Mouse (Mus musculus) layer of hippocampus, postnatal 10 days (tissue): Measurements from ENCODE around the gene Kif3a. TPM values are rescaled to one million over a fixed set of nuclear protein-coding genes. Genes with fewer than 3 reads are reported as not detected.
"Not testable (repeated sequence)": the region's sequence is repeated elsewhere in the genome, so short reads cannot be mapped to it uniquely, and the experiment has no call there.

Experiments used
- DNase-seq, 2 experiments: peaks; one replicate each; pipeline ENCODE4 v3.0.0; 2021; ENCODE audit warnings: low spot score in 2 of 2
- total RNA-seq, 2 experiments: library from RNA; stranded (reverse); gene quantifications; 2 replicates each; pipeline ENCODE4 v1.2.3; 2021

Kif3a gene
- total RNA-seq, 2 experiments from 2014 or later, result 163 to 165 TPM

DNA sequence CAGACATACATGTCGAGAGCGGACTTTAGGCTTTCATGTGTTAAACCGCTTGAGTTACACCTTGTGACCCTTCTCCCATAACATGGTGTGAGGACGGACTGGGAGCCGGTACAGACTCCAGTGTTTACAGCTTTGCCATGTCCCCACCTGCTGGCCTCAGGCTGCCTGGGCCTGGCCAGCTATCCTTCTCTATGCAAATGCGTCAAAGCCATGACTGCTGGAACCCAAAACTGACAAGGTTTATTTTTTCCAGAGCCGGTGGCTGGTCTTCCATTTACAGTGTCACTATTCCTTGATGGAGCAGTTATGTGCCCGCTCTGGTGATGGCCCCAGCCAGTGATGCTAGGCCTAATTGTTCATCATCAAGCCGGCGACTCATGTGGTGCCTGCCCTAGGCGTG lies 26.0 kb upstream of the Kif3a start:
- DNase-seq, result no peak

DNA sequence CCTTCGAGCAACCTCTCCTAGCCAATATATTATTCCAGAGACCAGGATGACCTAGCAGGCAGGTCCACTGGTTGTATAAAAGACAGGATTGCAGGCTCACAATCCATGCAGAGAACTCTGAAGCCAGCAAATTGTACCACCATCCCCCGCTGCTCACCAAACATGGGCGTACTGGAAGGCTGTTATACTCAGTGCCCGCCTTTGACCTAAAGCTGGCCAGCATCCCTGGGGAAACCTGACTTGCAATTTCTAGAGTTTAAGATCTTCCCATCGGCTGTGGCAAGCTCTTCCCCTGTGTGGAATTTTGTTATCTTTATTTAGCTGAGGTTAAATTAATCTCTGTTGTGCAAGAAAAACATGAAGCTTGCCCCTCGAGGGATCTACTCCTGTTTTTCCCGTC lies 24.2 kb upstream of the Kif3a start:
- DNase-seq, result no peak

DNA sequence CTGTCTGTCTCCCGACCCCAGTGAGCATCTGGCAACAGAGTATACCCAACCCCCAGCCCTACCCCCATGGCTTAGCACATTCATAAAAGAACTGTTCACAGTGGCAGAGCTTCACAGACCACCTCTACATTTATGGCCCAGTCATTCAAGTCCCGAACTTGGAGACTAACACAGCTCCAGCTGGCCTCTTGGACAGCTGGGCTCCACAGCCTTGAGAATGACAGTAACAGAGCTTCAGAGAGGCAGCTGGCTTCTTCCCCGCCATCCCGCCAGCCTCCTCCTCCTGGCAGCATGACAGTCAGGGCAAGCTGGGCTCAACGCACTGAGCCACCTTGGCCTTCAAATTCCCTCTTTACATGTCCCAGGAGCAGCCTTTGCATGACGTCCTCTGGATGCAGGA lies 20.9 kb upstream of the Kif3a start:
- no peak for DNase-seq

DNA sequence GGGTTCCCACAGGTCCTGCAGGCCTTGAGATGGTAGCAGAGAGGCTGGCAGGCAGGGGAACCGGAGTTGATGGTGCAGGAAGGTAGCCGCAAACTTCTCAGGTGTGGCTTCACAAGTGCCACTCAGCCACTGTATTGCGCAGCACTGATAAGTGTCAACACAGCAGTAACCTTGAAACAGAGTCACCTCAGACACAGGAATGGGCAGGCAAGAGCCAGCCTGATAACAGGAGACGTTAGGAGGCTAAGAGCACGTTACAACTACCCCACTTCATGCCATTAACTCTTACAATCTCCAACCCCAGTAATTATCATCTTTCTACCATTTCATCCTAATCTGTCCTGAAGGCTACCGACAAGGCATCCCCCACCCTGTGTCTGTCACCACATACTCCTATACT lies 19.6 kb upstream of the Kif3a start:
- DNase-seq, result no peak

DNA sequence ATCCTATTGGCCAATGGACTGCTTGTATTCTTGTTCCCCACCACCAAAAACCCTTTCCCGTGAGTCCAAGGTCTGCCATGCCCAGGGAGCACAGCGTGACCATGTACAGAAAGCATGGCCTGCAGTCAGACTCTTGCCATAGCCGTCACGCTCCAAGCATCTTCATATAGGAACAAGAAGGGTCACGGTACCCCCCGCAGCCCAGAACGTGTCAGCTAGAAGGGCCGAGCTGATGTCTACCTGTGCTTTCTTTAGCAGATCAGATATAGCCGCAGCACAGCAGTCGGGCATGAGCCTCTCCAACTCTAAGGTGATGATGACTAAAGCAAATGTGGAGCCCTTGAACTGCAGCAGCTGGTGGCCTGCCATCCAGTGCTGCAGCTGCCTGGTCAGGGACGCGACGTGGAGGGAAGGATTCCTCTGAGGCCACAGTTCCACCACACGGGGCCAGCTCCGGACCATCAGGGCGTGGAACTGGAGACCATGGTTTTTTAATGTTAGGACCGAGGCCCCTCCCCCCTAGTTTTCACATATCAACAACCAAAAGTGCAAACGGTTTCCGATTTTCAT lies 19.1 kb upstream of the Kif3a start:
- no peak for DNase-seq

DNA sequence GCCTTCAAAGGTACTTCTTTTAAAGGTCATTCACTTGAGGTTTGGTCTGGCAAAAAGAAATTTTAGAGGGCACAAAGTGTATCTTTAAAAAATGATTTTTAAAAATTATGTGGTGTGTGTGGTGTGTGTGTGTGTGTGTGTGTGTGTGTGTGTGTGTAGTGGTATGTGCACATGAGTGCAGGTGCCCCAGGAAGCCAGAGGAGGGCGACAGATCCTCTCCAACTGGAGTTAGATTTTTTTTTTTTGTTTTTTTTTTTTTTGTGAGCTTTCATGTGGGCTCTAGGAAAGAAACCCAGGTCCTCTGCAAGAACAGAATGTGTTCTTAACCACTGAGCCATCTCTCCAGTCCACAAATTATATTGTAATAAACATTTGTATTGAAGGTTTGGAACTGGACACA lies 16.5 kb upstream of the Kif3a start:
- DNase-seq, result no peak

DNA sequence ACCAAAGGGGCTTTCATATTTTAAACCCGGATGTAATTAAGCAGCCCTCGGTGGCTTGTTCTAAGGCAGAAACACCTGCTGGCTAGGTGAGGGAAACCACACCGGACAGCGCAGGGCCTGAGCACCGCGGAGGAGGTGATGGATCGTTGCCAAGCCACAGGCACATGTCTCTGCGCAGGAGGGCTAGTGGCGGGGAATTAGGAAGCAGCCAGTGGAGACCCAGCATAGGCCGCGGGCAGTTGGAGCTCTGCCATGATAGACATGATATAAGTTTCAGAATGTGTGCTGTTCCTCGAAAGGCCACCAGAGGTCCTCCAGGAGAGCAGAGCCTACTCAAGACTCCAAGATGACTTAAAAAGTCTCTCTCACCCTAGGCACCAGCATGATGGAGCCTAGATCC lies 15.4 kb upstream of the Kif3a start:
- peak in 1 of 2 experiments; percentile 34 for DNase-seq

DNA sequence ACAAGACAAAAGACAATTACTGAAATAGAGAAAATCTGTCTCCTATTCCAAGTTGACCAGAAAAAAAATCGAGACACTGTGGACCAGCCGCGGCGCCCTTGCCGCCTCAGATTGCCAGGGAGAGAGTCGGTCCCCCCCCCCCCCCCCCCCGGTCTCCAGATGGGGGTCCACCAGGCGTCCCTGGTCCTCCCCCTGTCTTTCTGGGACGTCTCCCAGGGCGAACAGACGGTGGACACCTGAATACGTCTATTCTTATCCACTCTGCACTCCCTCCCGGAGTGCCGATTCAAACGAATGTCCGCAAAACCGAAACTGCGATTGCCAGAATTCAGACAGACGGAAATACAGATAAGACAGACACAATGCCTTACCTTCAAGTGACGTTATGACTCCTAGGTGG lies 10.7 kb upstream of the Kif3a start:
- DNase-seq, result not testable (repeated sequence)

DNA sequence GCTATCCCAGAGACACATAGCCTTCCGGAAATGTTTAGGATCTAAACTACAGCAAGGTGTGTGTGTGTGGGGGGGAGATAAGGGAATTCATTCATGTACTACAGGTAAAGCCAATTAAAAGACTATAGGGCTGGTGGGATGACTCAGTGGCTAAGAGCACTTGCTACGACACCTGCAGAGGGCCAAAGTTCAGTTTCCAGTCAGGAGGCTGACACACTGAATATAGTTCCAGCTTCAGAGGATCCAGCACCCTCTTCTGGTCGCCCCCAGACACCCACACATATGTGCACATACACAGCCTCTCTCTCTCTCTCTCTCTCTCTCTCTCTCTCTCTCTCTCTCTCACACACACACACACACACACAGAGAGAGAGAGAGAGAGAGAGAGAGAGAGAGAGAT lies 9.2 kb upstream of the Kif3a start:
- not testable (repeated sequence) for DNase-seq

DNA sequence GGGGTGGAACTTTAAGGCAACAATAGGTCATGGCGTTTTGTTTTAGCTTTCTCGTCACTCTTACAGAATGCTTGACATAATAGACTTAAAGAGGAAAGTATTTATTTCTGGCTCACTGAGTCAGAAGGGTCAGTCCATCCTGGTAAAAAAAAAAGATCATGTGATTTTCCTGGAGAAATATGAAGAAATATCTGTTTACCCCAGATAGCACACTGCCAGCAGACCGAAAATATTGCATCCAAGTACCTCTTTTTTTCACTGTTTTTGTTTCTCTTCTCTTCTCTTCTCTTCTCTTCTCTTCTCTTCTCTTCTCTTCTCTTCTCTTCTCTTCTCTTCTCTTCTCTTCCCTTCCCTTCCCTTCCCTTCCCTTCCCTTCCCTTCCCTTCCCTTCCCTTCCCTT lies 7.2 kb upstream of the Kif3a start:
- DNase-seq, result not testable (repeated sequence)

DNA sequence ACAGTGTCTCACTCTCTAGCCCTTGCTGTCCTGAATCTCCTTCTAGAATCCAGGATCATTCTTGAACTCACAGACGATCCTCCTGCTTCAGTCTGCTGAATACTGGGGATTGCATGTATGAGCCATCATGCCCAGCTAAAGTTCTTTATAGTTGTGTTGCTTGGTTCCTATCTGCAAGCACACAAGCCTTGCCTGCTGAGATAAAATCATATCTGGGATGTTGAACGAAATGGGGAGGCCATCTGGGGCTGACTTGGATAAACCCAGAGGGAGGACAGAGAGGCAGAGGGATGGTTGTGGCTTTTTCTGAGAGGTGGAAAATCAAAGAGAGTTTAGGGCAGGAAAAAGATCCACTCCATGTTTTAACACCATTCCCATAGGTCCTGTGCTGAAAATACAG lies 5.2 kb upstream of the Kif3a start:
- DNase-seq, result no peak

DNA sequence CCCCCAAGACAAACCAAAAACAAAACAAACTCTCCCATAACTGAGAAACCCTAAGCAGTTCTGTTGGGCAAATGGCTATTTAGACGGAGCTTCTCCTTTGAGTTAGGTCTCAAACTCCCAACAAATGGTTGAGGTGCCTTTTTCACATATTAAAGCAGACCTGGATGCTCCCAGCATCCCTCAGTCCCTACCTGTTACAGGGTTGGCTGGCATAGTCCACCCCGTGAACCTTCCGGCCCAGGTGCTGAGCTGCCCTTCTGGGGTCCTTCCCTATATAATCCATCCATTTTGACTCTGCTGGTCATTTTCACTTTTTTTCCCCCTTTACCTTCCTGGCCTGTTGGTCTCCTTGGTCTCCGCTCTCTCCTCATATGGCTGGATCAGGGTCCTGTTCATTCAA lies 533 bp upstream of the Kif3a start:
- no peak for DNase-seq

DNA sequence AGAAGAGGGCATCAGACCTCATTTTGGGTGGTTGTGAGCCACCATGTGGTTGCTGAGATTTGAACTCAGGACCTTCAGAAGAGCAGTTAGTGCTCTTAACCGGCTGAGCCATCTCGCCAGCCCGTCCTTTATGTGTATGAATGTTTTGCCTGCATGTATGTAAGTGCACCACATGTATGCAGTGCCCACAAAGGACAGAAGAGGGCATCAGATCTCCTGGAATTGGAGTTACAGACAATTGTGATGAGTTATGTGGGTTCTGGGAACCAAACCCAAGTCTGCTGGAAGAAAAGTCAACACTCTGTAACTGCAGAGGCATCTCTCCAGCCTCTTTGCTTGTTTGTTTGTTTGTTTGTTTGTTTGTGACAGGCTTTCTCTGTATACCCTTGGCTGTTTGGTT lies 13.4 kb downstream of the Kif3a start:
- DNase-seq, result no peak

DNA sequence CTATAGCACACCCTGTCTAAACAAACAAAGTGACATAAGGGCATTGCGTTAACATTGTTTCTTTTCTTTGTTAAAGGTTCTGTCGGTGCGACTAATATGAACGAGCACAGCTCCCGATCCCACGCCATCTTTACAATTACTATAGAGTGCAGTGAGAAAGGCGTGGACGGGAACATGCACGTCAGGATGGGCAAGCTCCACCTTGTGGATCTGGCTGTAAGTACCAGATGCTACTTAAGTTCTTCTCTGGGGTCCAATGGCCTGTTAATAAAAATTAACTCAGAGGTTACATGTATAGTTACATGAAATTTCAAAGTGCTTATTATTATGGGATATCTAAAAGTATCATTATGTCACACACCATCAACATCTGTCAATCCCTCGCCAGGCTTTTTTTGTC lies 16.0 kb downstream of the Kif3a start:
- no peak for DNase-seq

DNA sequence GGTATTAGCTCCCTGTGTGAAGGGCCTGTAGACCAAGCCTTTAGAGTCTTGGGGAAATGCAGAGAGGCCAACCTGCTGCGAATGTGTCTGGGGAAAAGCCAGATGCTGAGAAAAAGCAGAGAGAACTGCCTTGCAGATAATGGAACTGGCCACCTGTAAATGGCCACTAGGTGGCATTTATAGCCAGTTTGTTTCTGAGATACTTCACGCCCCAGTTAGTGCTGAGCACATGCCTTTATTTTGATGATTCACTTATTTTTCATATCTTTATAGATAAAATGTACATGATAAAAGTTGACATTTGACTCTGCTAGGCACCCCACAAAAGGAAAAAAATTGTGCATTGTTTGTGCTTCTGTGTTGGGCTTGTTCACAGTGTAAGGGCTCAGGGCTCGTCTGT lies 17.7 kb downstream of the Kif3a start:
- peak in 1 of 2 experiments; percentile 23 for DNase-seq

DNA sequence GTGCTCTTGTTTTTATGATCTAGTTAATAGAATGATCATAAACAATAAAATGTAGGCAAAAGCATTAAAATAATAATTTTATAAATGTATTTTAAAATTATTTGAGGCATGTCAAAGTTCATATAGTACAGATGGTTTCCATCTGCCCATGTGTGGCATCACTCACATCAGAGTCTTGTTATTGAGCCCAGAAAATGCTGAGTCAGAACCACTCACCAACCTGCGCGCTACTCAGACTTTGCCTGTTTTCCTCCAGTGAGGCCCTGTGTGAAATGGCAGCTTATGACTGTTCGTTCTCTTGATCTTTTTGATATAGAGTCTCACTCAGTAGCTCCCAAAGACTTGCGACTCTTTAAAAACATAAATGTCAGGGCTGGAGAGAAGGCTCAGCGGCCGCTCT lies 18.3 kb downstream of the Kif3a start:
- DNase-seq, result no peak

DNA sequence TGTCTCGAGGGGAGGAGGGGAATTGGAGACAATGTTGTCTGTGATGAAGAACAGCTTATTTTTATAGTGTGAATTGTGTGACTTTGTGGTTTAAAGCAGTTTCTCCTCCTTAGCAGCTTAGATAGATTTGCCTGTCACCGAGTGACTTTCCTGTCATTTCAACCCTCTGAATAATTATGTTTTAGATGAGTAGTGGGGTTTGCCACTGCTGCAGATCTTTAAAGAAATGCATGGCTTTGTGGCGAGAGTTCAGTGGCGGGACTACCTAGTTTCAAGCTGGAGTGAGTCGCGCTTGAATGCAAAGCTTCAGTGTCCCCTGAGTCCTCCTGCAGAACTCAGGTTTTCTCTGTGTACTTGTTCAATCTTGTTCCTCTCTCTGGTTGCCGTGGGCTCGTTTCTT lies 21.1 kb downstream of the Kif3a start:
- no peak for DNase-seq

DNA sequence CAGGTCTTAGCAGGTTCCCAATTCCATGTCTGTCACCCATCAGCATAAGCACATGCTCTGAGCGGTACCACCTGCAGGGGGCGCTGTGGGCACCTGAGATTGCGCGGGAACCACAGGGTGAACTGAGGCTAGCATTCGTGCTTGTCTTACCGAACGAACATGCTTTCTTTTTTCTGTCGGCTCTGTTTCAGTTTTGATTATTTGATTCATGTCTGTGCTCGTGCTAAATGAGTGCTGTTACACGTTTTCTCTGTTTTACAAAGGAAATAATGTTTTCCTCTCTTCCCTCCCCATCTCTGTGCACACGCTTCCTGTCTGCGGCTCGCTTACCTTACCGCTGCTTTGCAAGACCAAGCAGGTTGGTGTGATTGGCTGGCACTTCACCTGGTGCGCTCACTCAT lies 23.2 kb downstream of the Kif3a start:
- DNase-seq, result peak; percentile 60 to 72

DNA sequence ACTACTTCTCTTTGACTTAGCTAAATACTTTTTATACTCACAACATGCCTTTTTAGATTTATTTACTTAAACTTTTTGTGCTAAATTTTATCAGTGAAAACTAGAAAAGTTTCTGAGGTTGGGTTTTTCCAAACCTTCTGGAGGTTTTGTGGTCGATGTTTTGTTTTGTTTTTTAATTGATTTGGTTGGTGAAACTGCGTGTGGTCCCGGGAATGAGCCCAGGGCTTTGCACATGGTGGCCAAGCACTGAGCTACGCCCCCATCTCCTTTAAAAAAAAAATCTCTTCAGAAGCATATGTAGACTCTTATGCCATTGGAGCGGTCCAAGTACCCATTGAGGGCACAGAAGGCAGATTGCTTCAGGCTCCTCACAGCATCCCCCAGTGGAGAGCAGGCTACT lies 23.9 kb downstream of the Kif3a start:
- no peak for DNase-seq

DNA sequence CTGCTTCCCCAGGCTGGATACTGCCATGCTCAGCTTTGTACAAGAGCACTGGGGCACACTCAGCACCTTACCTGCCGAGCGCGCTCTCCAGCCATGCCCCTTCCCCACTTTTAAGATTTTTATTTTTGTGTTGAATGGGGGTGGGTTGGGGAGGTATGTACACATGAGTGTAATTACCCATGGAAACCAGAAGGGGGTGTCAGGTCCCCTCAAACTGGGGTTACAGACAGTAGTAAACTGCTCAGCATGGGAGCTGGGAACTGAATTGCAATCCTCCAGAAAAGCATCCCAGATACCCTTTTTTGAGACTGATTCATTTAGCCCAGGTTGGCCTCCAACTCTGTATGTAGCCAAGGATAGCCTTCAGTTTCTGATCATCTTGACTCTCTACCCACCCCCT lies 37.8 kb downstream of the Kif3a start:
- no peak for DNase-seq

DNA sequence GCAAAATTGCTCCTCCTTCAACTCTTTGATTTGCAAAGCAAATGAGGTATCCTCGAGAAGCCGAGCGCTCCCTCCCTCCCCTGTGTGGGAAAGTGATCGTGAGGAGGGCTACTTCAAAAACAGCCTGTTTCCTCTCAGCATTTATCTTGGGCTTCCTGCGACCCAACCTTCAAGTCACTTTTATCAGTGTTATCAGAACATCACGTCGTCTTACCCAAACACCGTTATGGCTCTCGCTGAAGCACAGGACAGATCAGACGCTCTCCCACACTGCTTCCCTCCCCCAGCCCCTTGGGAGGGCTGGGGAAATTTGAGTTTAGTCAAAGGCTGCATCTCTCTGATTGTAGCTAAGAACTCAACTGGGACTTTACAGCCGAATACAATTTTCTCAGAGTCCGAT lies 38.4 kb downstream of the Kif3a start:
- no peak for DNase-seq

DNA sequence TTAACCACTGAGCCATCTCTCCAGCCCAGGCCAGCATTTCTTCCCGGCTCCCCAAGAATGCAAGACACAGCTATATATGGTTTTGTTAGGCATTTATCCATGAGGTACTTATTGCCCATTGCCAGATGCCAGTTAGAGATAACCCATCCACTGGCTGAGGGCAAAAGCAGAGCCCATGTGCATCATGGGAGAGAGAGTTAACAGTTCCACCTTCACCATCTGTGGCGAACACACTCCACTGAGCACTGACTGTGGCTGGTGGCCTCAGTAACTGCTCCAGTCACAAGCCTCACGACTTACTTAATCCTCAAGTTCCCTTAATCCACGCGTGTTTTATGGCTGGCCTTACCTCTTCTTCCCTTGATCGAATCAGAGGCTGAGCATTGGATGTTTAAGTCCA lies 42.1 kb downstream of the Kif3a start:
- no peak for DNase-seq

DNA sequence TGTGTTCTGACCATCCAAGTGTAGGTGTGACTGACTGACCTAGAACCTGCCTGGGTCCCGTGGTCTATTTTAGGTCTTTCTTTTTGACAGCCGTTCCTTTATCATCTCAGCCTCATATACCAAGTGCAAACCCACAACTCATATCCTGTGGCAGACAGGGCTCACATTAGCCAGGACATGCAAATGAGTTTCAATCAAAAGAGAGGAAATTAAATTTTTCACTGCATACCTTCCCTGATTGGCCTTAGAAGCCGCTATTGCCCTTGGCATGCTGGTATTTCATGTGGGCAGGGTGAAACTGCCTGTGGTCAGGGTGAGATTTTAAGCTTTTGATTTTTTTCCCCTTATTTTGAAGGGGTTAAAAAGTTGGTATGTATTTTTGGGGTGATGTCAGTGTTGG lies 42.5 kb downstream of the Kif3a start:
- no peak for DNase-seq

DNA sequence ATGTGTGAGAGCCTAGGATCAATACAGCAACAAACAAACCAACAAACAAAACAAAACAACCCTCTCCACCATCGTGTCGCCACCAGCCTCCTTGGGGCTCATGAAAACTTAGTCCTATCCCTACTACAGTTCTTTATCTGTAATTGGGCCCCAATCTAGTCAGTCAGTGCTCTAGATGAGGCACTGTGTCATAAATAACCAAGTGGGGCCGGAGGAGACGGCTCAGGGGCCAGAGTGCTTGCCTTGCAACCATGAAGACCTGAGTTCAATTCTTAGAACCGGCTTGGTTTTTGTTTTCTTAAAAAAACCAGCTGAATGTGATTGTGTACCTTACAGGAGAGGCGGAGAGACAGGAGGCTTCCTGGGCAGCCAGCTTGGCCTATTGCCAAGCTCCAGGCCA lies 48.0 kb downstream of the Kif3a start:
- DNase-seq, result no peak
